Mouse (Mus musculus) liver, embryonic 18 days (tissue): ENCODE data around the gene Scgb2b17. TPM values are rescaled to one million over a fixed set of nuclear protein-coding genes. Genes with fewer than 3 reads are reported as not detected.

Source experiments
- polyA plus RNA-seq: library from polyadenylated mRNA; depleted of rRNA; stranded (reverse); fragments of >200 nt; gene quantifications from 2 replicates; pipeline ENCODE4 v1.2.3, GENCODE M21; 2012; rRNA removed

Gene Scgb2b17
- polyA plus RNA-seq: not detected in 2 replicates

GRCm38 (mm10) chr7:33056461-33056860 is at the start of gene Scgb2b17:
Gene Scgb2b17, minus strand, starts transcription at chr7:33056561.

GRCm38 (mm10) chr7:33063149-33063548 is 6.8 kb upstream of the Scgb2b17 start, which contains the start of gene Scgb1b17:
Gene Scgb1b17, plus strand, starts transcription at chr7:33063449.

Other genes with a start within 250 kb of the Scgb2b17 start
- not detected in 2 replicates for gene Scgb2b15, start 226.9 kb downstream of the Scgb2b17 start, polyA plus RNA-seq
- gene Scgb1b15, start 220.0 kb downstream of the Scgb2b17 start, polyA plus RNA-seq: not detected in 2 replicates
- gene Scgb1b17, start 6.9 kb upstream of the Scgb2b17 start, polyA plus RNA-seq: not detected in 2 replicates
- not detected in 2 replicates for gene Scgb2b18, start 117.3 kb upstream of the Scgb2b17 start, polyA plus RNA-seq
- gene Scgb1b18, start 129.0 kb upstream of the Scgb2b17 start, polyA plus RNA-seq: not detected in 2 replicates
- not detected in 2 replicates for gene Scgb2b19, start 223.8 kb upstream of the Scgb2b17 start, polyA plus RNA-seq
- gene Scgb1b19, start 230.7 kb upstream of the Scgb2b17 start, polyA plus RNA-seq: not detected in 2 replicates